Mouse (Mus musculus): ENCODE results near the gene Sycp3. TPM values are rescaled to one million over a fixed set of nuclear protein-coding genes. Genes with fewer than 3 reads are reported as not detected.

Sycp3 gene
- polyA plus RNA-seq, 1 experiment from 2014 or later = 0.13 TPM

DNA sequence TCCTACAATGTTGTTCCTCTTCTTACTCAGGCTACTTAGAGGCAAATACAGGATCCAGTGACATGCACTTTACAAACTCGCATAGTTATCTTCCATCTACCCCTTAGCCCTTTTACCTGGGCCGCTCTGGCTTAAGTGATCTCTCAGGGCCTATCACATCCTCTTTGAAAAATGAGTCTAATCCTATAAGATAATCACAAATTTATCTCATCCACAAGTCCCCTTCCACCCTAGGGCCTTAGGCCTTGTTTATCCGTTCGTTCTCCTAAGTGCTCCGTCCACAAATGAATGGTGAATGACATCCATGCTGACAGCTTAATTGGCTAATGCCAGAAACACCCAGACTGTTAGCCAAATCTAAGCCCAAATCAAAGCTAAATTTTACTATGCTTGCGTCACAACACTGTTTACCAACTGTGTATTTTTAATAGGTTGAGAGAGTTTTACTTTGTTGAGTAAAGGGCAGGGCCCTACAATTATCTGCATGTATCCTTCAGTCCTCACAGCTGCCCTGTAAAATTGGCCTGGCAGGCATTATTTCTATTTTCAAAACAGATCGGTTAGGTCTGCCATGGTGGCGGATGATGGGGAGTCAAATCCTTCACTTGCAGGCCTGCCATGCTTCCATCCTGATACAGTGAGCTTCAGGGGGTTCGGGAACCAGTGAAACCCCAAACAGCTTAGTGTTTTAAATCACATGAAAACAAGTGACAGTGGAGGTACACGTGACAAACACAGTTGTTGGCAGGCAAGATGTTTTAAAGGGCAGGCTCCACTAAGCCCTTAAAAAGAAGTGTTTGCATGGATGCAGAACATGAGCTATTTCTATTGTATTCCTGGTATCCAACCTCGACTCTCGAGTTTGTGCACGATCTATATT, 42.8 kb downstream of the Sycp3 start:
- WGBS (ENCODE audit: insufficient replicate concordance) = 77% methylated on average over 13 of the region's 13 CpGs

DNA sequence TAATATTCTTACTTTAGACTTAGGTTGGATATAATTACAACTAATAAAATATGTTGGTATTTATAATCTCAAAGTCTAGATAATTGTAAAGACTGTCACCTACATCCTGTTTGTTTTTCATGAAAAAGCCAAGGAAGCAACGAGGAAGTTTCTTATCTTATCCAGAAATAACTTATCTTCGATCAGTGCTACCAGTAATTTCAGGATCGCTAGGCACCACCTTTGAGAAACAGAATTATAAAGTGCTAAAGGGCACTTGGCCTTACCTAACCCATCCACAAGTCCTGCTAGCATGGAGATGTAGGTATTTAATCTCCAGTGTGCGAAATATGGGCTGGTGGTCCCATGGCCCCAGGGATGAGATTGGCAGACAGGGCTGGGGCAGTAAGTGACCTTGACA, 43.5 kb downstream of the Sycp3 start:
- Histone ChIP-seq H3K4me1 (replicated peaks) (peaks cover 14% of the 10 kb centered on the region), H3K9me3 (replicated peaks) (no peaks in the 10 kb centered on the region), H3K9ac (peak overlapping the region; percentile 79), H3K27me3 (no peaks in the 10 kb centered on the region), H3K4me3 (replicated peaks) (peak overlapping the region; percentile 72), H3K4me2 (peak overlapping the region; percentile 91), H3K27ac (no peak overlapping the region), H3K36me3 (no peaks in the 10 kb centered on the region)
- ATAC-seq (ENCODE audit: low read depth) = no peak
- DNase-seq = no peak
- 35% methylated on average over 4 of the region's 4 CpGs for WGBS (ENCODE audit: insufficient replicate concordance)

More for the DNA sequence above, 42.8 kb downstream of the Sycp3 start:
- Histone ChIP-seq H3K4me2 (no peak overlapping the region), H3K27me3 (no peaks in the 10 kb centered on the region), H3K27ac (no peak overlapping the region), H3K9ac (no peak overlapping the region), H3K4me3 (replicated peaks) (no peak overlapping the region), H3K36me3 (no peaks in the 10 kb centered on the region), H3K9me3 (replicated peaks) (no peaks in the 10 kb centered on the region), H3K4me1 (replicated peaks) (peaks cover 14% of the 10 kb centered on the region)
- DNase-seq (no peak), ATAC-seq (ENCODE audit: low read depth) (no peak)

GRCm38 (mm10) chr10:88503421-88504314, 44.3 kb downstream of the Sycp3 start, which contains the start of gene Chpt1:
Gene Chpt1, minus strand, starts transcription at chr10:88504073.
- no peak within 1 kb of the TSS for H3K27ac ChIP-seq
- under 1% methylated on average over 60 of the region's 80 CpGs for WGBS (ENCODE audit: insufficient replicate concordance)
- H3K36me3 ChIP-seq = no peaks in the 10 kb centered on the region
- peak within 1 kb of the TSS; percentile 72 for H3K4me3 ChIP-seq (replicated peaks)
- no peaks in the 10 kb centered on the region for H3K27me3 ChIP-seq
- peak within 1 kb of the TSS; percentile 91 for H3K4me2 ChIP-seq
- peak; percentile 97 for ATAC-seq (ENCODE audit: low read depth)
- no peaks in the 10 kb centered on the region for H3K9me3 ChIP-seq (replicated peaks)
- H3K9ac ChIP-seq = peak within 1 kb of the TSS; percentile 79
- DNase-seq = peak; percentile 66
- H3K4me1 ChIP-seq (replicated peaks) = peaks cover 14% of the 10 kb centered on the region

GRCm38 (mm10) chr10:88504481-88504880, 45.1 kb downstream of the Sycp3 start:
- H3K4me1 ChIP-seq (replicated peaks) = peaks cover 14% of the 10 kb centered on the region
- no peak for ATAC-seq (ENCODE audit: low read depth)
- H3K4me2 ChIP-seq = peak overlapping the region; percentile 91
- H3K27ac ChIP-seq = no peak overlapping the region
- H3K9me3 ChIP-seq (replicated peaks) = no peaks in the 10 kb centered on the region
- H3K27me3 ChIP-seq = no peaks in the 10 kb centered on the region
- no peak for DNase-seq
- WGBS (ENCODE audit: insufficient replicate concordance) = 63% methylated on average over 3 of the region's 3 CpGs
- H3K9ac ChIP-seq = no peak overlapping the region
- no peak overlapping the region for H3K4me3 ChIP-seq (replicated peaks)
- no peaks in the 10 kb centered on the region for H3K36me3 ChIP-seq

DNA sequence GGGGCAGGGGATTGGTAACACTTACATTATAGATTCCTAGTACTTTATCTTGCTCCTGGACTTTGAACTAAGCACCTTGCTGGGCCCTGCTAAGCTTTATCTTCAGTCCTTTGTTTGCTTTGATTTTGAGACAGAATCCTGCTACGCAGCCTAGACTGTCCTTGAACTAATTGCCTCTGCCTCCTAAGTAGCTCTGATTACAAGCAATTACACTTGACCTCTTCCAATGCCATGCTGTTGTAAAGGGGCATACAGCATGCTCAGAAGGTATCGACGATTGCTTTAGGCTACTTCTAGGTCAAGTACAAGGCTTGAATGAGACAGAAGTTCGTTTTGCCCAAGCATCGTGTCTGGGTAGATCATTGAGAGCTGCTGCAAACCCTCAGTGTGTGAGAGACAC, 45.9 kb downstream of the Sycp3 start:
- 67% methylated on average over 5 of the region's 5 CpGs for WGBS (ENCODE audit: insufficient replicate concordance)
- ATAC-seq (ENCODE audit: low read depth) = no peak
- H3K36me3 ChIP-seq = no peaks in the 10 kb centered on the region
- no peak overlapping the region for H3K9ac ChIP-seq
- no peak for DNase-seq
- peaks cover 14% of the 10 kb centered on the region for H3K4me1 ChIP-seq (replicated peaks)
- H3K27me3 ChIP-seq = no peaks in the 10 kb centered on the region
- no peaks in the 10 kb centered on the region for H3K9me3 ChIP-seq (replicated peaks)
- no peak overlapping the region for H3K27ac ChIP-seq
- no peak overlapping the region for H3K4me3 ChIP-seq (replicated peaks)
- H3K4me2 ChIP-seq = no peak overlapping the region

GRCm38 (mm10) chr10:88507691-88508143, 48.3 kb downstream of the Sycp3 start:
- Histone ChIP-seq H3K27me3 (no peaks in the 10 kb centered on the region), H3K36me3 (no peaks in the 10 kb centered on the region), H3K9me3 (replicated peaks) (no peaks in the 10 kb centered on the region), H3K27ac (no peak overlapping the region), H3K4me3 (replicated peaks) (no peak overlapping the region), H3K4me1 (replicated peaks) (peaks cover 14% of the 10 kb centered on the region), H3K4me2 (no peak overlapping the region), H3K9ac (no peak overlapping the region)
- no peak for DNase-seq
- 68% methylated on average over 7 of the region's 7 CpGs for WGBS (ENCODE audit: insufficient replicate concordance)
- no peak for ATAC-seq (ENCODE audit: low read depth)

DNA sequence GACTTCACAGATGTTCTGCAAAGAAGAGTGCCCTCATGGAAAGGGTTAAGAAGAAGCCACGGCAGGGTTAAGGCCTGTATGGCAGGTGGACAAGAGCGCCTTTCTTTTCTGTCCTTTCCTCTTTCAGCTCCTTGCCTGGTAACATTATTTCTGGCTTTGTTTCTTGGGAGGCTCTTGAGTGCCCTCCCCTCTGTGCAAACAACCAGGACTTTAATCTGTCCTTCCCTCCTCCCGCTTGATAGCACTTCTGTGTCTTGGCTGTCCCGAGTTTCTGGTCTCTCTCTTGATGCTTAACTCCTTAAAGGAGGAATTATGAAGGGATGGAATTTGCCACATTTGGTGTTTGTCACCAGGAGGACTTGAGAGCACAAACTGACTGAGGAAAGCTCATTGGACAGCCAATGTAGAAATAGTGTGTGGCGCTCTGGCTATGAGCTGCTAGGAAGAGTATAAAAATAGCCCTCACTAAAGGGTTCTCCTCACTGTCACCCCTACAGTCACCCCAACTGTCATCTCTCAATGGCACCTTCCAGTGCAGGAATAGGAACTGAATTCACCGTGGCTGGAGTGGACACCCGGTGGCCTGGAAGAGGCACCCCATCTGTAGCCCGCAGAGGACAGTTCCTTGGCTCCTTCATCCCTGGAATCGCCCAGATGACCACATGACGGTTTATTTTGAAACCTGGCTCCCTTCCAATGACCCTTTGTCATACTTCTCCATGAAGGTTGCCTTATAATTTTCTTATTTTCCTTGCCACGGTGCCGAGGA, 51.3 kb downstream of the Sycp3 start:
- H3K27ac ChIP-seq = no peak overlapping the region
- no peaks in the 10 kb centered on the region for H3K9me3 ChIP-seq (replicated peaks)
- H3K4me1 ChIP-seq (replicated peaks) = peaks cover 4% of the 10 kb centered on the region; the same call in 1 of the 2 replicates
- whole genome bisulfite sequencing (ENCODE audit: insufficient replicate concordance) = 69% methylated on average over 12 of the region's 12 CpGs
- no peak overlapping the region for H3K4me2 ChIP-seq
- H3K27me3 ChIP-seq = no peaks in the 10 kb centered on the region
- DNase-seq (no peak), ATAC-seq (ENCODE audit: low read depth) (no peak)
- H3K9ac ChIP-seq = no peak overlapping the region
- no peak overlapping the region for H3K4me3 ChIP-seq (replicated peaks)
- H3K36me3 ChIP-seq = no peaks in the 10 kb centered on the region

DNA sequence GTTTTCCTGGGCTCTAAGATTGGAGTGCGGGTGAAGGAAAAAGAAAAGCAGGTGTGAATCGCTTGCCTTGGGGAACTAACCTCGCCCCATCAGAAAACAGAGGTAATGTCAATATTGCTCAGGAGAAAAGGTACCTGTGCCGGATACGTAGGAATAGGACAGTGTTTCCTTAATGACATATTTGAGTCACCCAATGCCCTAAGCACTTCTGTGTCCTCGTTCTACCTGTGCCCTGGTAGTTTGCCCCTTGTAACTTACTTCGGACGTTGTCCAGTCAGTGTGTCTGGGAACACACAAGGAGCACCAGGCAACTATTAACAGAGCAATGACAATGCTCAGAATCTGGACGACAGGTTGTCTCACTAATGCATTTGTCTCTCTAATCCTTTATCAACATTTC, 52.0 kb downstream of the Sycp3 start:
- peaks cover 4% of the 10 kb centered on the region; the same call in 1 of the 2 replicates for H3K4me1 ChIP-seq (replicated peaks)
- H3K9me3 ChIP-seq (replicated peaks) = no peaks in the 10 kb centered on the region
- 76% methylated on average over 9 of the region's 9 CpGs for WGBS (ENCODE audit: insufficient replicate concordance)
- ATAC-seq (ENCODE audit: low read depth) = no peak
- H3K27me3 ChIP-seq = no peaks in the 10 kb centered on the region
- H3K36me3 ChIP-seq = no peaks in the 10 kb centered on the region
- no peak overlapping the region for H3K9ac ChIP-seq
- no peak for DNase-seq
- H3K4me3 ChIP-seq (replicated peaks) = no peak overlapping the region
- H3K4me2 ChIP-seq = no peak overlapping the region
- no peak overlapping the region for H3K27ac ChIP-seq

- no peak overlapping the region for H3K4me3 ChIP-seq (replicated peaks)
- H3K27ac ChIP-seq = no peak overlapping the region
- no peak overlapping the region for H3K4me2 ChIP-seq
- peaks cover 4% of the 10 kb centered on the region; the same call in 1 of the 2 replicates for H3K4me1 ChIP-seq (replicated peaks)
- ATAC-seq (ENCODE audit: low read depth) (no peak), DNase-seq (no peak)
- H3K9ac ChIP-seq = no peak overlapping the region
- no peaks in the 10 kb centered on the region for H3K36me3 ChIP-seq
- 46% methylated on average over 8 of the region's 8 CpGs for WGBS (ENCODE audit: insufficient replicate concordance)
- H3K9me3 ChIP-seq (replicated peaks) = no peaks in the 10 kb centered on the region
- H3K27me3 ChIP-seq = no peaks in the 10 kb centered on the region
Observed at GRCm38 (mm10) chr10:88513574-88514135, 54.3 kb downstream of the Sycp3 start.

DNA sequence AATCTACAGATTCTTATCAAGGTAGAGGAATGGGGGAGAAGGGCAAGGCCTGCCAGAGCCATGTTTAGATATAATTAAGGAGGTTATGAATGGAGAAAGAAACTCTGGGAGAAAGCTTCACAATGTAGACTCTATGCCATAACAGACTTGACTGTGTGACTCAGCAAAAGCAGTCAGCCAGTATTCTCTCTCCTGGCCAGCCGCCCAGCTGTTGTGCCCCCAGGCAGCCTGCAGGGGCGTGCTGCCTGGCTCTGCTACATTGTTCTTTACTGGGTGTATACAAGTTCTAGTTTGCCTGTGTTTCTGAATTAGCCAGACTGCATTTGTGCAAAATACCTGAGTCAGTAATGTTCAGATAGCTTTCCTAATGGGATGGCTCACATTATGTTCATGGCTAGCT, 55.1 kb downstream of the Sycp3 start:
- Histone ChIP-seq H3K9me3 (replicated peaks) (no peaks in the 10 kb centered on the region), H3K9ac (no peak overlapping the region), H3K4me1 (replicated peaks) (peaks cover 4% of the 10 kb centered on the region; the same call in 1 of the 2 replicates), H3K4me2 (no peak overlapping the region), H3K4me3 (replicated peaks) (no peak overlapping the region), H3K36me3 (no peaks in the 10 kb centered on the region), H3K27me3 (no peaks in the 10 kb centered on the region), H3K27ac (no peak overlapping the region)
- DNase-seq (peak; percentile 48), ATAC-seq (ENCODE audit: low read depth) (peak; percentile 76)
- 38% methylated on average over 2 of the region's 2 CpGs for WGBS (ENCODE audit: insufficient replicate concordance)
